Mouse (Mus musculus) R1 (cell line): ENCODE results near the gene 5730455P16Rik.
"Not testable (repeated sequence)": the region's sequence is repeated elsewhere in the genome, so short reads cannot be mapped to it uniquely, and the experiment has no call there.

Source experiments
- DNase-seq: peaks from one replicate; pipeline ENCODE4 v3.0.0-alpha.2; 2018; ENCODE audit warnings: low read depth, low spot score

5730455P16Rik gene

DNA sequence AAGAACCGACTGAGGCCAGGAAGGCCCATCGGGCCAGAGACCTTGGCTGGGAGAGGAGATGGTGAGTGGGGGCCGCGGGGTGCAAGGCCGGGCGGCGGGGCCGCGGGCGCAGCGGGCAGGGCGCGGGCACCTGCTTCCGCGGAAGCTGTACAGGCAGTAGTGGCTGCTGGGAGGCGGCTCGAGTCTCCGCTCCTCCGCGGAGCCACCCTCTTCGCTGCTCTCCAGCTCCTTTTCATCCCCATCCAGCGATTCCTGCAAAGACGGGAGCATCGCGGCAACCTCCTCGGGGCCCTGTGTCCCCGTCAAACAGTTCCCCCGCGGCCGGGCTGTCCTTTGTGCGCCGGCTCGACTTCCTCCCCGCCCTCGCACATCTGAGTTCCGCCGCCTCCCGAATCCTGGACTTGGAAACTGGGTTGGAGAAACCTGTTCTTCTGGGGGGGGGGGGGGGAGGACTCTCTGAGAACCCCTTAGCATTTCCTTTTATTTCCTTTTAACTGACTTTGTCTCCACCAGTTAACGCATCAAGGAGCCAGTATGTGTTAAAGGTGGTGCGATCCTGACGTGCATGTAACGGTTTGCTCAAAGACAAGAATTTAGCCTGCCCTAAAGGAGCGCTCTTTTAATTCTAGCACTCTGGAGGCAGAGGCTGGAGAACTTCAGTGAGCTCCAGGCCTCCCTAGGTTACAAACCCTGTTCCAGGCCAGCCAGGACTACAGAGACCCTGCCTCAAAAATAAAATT is at the start of gene 5730455P16Rik:
TSS of gene 5730455P16Rik (minus strand) at position 323 of the 740 bp plus-strand sequence.
- DNase-seq: peak; percentile 91

DNA sequence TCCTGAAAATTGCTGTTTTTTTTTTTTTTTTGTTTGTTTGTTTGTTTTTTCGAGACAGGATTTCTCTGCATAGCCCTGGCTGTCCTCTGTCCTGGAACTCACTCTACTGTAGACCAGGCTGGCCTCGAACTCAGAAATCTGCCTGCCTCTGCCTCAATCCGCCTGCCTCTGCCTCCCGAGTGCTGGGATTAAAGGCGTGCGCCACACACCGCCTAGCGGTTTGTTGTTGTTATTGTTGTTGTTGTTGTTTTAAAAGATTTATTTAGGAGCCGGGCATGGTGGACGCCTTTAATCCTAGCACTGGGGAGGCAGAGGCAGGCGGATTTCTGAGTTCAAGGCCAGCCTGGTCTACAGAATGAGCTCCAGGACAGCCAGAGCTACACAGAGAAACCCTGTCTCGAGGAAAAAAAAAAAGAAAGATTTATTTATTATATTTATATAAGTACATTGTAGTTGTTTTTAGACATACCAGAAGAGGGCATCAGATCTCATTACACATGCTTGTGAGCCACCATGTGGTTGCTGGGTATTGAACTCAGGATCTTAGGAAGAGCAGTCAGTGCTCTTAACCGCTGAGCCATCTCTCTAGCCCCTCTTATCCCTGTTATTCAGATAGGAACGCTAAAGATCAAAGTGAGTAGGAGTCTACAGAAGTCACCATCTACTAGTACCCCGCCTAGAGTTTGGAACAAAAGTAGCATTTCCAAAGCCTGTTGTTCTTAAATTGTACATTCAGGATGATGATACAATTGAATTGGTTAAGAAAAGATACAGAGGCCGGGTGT is 48.4 kb upstream of the 5730455P16Rik start:
- DNase-seq: peak; percentile 66

GRCm38 (mm10) chr11:80425247-80425778 is 47.5 kb upstream of the 5730455P16Rik start:
- DNase-seq: peak; percentile 68

DNA sequence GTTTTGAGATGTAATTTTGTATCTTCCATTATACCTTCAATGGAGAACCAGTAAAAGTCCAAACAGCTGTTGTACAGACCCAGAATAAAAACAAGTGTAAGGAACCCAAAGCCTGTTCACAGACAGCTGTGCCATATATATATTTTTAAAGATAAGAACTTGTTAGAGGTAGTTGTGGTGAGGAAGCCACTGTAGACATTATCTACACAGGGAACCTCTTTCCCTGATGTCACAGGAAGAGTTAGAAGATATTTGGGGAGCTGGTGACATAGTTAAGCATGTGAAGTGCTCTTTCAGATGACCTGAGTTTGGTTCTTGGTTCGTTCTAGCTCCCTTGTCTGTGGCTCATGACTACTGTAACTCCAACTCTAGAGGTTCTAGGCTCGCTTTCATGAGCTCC is 46.9 kb upstream of the 5730455P16Rik start:
- no peak for DNase-seq

DNA sequence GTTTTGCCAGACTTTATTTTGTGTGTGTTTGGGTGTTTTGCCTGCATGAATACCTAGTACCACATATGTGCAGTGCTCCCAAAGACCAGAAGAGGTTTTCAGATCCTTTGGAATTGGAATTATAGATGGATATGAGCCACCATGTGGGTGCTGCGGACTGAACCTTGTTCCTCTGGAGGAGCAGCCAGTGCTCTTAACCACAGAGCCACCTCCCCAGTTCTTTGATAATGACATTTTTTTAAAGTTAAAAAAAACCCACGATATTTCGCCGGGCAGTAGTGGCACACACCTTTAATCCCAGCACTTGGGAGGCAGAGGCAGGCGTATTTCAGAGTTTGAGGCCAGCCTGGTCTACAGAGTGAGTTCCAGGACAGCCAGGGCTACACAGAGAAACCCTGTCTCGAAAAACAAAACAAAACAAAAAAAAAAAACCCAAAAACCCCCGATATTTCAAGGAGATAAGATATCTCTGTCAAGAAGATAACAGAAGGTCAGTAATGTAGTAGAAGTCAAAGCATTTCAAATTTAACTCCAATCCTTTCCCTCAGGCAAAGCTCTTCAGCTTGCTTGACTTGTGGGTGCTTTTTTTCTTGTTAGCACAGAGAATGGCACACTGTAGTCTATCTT is 43.7 kb upstream of the 5730455P16Rik start:
- no peak for DNase-seq

GRCm38 (mm10) chr11:80420202-80420984 is 42.6 kb upstream of the 5730455P16Rik start:
- DNase-seq: no peak

DNA sequence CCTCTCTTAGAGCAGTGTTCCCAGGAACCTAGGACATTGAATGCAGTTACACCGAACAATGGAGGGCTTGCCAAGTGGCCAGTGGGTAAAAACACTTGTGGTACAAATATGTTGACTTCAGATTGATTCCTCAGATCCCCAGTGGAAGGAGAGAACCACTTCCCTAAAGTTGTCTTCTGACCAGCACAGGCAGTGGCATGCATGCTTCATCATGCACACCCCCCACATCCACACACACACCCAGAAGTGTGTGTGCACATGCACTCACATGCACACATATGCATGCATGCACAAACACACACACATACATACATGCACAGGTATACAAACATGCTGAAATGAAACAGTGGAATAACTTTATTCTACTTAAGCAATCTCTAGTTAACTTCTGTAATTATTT is 41.9 kb upstream of the 5730455P16Rik start:
- DNase-seq: no peak

DNA sequence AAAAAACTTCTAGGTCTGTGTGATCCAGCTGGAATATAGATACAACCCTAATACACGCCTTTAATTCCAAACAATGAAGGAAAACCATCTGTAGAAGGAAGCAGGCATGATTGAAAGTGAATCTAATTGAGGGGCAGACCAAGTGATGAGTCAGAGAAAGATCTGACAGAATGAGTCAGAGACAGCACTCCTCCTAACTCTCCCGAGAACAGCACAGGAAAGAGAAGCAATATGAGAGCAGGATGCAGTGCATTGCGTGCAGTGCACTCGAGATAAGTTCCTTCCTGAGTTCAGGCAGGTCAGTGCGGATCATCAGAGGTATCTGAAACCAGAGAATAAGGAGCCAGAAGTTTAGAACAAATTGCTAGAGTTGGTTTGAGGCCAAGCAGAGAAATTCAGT is 39.3 kb upstream of the 5730455P16Rik start:
- DNase-seq: no peak

DNA sequence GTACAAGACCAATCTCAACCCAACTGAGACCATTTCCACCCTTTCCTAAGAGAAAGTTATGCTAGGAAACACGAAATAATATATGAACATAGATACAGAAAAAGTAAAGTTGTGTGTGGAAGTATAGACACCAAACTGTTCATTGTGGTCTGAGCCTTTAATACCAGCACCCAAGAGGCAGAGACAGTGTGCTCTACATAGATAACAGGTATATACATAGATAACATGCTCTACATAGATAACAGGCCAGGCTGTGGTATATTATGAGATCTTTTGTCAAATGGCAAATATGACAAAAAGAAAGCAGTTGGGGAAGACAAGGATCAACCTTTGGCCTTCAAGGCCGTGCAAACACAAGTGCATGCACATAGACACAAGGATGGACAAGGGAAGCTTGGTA is 32.5 kb upstream of the 5730455P16Rik start:
- DNase-seq: no peak

GRCm38 (mm10) chr11:80407878-80408277 is 30.0 kb upstream of the 5730455P16Rik start:
- not testable (repeated sequence) for DNase-seq

DNA sequence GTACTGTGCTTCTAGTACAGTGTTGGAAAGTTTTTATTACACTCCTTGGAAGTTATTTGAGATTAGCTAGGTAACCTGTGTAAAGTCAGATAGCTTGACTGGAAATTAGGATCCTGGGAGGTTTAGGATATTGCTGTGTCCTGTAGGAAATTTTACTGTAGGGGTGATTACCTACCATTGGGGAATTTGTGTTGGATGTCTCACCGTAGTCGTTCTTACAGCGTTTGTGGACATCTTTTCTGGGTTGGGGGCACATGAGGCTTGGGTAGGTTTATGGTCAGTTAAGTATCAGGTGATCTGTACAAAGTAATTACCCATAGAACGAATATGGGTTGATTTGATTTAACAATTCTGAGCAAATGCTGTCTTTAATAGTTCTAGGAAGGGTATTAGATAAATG is 18.8 kb upstream of the 5730455P16Rik start:
- DNase-seq: no peak

DNA sequence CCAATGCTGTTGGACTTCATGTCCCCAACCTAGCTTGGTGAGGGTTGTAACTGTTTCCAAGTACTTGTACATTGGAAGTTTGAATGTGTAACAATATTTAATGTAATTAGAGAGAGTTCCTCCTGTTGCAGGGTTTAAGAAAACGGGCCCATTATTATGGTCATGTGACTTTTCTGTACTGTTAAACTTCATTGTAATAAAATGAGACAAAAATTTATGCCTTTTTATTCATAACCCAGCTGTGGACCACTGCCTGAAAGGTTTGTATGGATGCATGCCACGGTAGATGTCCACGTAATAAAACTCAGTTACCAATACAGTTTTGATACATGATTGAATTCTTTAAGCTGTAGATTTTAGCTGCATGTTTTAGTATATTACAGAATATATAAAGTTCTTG is 18.1 kb upstream of the 5730455P16Rik start:
- no peak for DNase-seq

DNA sequence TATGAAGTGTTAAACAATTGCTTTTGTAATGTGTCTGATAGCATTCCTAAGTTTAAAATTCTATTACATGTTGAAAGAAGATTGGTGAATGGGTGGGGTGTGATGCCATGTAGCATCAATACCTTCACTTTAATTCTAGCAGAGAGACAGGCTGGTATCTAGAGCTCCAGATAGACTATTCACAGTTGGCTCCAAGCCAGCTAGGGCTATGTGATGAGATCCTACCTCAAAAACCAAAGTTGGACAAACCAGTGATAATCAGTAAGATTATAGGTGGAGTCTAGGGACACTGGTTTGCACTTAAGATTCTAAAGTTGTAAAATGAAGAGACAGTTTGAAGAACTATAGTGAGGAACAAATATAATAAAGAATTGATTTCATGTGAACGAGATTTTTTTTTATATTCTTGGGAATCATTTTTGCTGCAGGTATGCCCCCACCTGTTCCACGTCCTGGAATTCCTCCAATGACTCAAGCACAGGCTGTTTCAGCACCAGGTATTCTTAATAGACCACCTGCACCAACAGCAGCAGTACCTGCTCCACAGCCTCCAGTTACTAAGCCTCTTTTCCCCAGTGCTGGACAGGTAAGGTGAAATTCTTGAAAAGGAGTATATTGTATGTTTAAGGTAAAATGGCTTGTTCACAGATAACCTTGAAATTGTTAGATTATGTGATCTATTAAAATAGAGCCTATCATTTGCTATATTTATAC is 13.7 kb upstream of the 5730455P16Rik start:
- DNase-seq: no peak

DNA sequence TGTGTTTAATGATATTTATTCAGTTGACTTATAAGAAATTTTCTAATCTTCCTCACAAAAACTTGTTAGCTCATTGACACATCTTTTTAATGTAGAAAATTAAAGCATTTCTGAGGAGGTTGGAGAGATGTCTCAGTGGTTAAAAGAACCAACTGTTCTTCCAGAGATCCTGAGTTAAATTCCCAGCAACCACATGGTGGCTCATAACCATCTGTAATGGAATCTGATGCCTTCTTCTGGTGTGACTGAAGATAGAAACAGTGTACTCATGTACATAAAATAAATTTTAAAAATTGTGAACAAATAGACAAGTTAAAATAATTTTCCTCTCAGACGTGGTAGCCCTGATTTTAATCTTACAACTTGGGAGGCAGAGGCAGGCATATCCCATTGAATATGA is 12.1 kb upstream of the 5730455P16Rik start:
- DNase-seq: no peak

- no peak for DNase-seq
Observed at GRCm38 (mm10) chr11:80386790-80387189, 9.0 kb upstream of the 5730455P16Rik start.

- DNase-seq: no peak
Observed at GRCm38 (mm10) chr11:80385055-80385454, 7.2 kb upstream of the 5730455P16Rik start.

- no peak for DNase-seq
Observed at GRCm38 (mm10) chr11:80384461-80384860, 6.6 kb upstream of the 5730455P16Rik start.

DNA sequence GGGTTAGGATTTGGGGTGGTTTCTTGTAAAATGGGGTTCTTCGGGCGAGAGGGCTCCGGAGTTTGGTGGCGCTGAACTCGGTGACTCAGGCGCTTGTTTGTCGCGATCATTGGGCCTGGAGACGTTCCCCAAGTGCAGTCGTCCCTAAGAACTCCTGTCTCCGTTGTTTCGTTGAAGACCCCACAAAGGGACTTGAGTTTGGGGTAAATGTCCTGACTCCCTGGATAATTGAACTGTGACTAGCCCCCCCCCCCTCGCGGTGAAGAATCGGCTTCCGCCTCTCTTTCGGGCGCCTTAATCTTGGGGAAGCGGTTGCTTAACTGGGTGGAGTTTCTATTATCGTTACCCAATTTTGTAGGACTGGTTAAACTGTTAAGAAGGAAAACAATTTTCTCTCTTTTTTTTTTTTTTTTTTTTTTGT is 5.8 kb upstream of the 5730455P16Rik start:
- DNase-seq: no peak

DNA sequence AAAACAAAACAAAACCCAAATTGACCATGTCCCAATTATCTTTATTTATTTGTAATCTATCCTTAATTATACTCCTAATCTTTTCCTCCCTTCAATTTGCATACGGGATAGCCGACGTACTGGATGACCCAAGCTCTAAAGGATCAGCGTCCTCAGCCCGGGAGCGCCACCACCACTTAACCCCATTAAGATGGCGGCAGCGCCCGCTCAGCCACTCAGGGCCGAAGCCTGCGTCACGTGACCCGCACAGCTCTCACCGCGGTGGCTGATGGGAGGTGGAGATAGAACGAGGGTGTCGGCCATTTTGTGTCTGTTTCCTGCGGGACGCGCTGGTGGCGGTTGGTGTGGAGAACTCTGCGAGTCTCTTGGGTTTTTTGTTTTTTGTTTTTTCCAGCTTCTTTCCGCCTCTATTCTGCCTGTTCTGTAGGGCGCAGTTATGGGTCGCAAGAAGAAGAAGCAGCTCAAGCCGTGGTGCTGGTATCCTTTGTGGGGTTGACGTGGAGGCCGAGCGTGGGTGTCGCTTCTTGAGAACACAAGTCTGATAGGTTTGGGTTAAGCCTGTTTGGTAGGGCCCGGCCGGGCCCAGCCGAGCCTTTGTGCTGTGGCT is 5.3 kb upstream of the 5730455P16Rik start, which contains the start of gene Zfp207:
TSS of gene Zfp207 (plus strand) at position 261 of the 607 bp plus-strand sequence.
- DNase-seq: peak; percentile 97

DNA sequence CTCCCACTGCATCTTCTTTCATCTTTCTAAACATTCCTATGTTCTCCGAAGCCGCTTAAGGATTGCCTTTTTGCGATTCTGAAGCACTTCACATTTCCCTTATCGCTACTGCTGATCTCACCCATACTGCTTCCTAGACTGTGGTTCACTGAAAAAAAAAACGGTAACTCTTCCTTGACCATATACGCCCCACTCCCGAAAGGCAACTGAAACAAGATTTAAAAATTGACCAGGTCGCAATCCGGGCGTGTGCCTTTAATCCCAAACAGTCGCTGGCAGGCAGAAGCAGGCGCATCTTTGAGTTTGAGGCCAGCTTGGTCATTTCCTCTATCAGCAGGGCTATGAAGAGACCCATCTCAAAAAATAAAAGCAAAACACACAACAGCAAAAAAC is 4.8 kb upstream of the 5730455P16Rik start:
- DNase-seq: peak; percentile 36
